Mouse (Mus musculus) kidney, adult 2 months (tissue): ENCODE results near the gene Micu1.

Source experiments
- CTCF ChIP-seq: fragments of 200-500 bp; conservative IDR thresholded peaks from 2 replicates; pipeline ENCODE4 v1.5.1; 2011; ENCODE audit warnings: low read depth, mild to moderate bottlenecking, control low read depth, low read length, moderate library complexity, mixed read lengths; ENCODE audit not compliant: insufficient read depth, insufficient read length
- POLR2A ChIP-seq: fragments of 200-500 bp; IDR thresholded peaks from one replicate; pipeline ENCODE4 v1.6.1; 2011; ENCODE audit warnings: low read depth, low read length, control low read depth

DNA sequence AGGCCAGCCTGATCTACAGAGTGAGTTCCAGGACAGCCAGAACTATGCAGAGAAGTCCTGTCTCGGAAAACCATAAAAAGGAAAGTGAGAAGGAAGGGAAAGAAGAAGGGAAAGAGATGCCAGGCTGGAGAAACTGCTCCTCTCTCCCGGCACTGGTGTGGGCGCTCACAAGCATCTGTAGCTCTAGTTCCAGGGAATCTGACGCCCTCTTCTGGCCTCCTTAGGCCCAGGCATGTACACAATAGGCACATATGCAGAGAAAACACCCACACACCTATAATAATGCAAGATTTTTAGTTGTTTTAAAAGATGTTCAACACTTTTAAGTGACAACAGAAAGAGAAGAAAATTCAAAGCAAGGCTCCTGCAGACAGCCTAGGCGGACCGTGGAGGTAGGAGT, 144.1 kb downstream of the Micu1 start:
- TF ChIP-seq CTCF = 0 out of 2 replicates have a peak, but pooled peaks have one; percentile 14
- no peak for TF ChIP-seq POLR2A
